In the genomic region with DNA sequence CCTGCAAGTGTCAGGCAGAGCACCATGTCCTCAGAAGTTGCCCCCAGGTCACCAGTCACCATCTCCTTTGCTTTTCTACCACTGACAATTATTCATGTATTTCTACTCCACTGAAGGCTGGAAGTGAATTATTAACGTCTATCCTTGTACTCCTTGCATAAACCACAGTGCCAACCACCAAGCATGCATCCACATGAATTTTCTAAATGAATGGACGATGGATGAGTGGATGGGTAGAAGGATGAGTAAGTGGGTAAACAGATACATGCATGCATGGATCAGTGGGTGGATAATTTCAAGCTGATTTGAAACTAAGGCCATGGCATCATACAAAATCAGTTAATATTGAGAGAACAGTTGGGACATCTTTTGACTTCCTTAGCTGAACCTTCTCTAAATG, we compare ENCODE assay signal across 18 mouse cellular contexts.
"Had no signal": no experiment of that assay in that cellular context is flagged by ENCODE, and none has a peak within 500 bp of the region (broad histone marks: within the 10 kb centered on the region; RNA-seq: fewer than 3 reads in every experiment).

No protein-coding gene starts in this region.

- H3K9me3 ChIP-seq: midbrain, embryonic 10.5 days; midbrain, embryonic 12.5 days; neural tube, embryonic 13.5 days; neural tube, embryonic 15.5 days had no signal

- H3K4me2 ChIP-seq: lung, embryonic 14.5 days; midbrain, embryonic 12.5 days; neural tube, embryonic 13.5 days; neural tube, embryonic 15.5 days had no signal

- H3K9ac ChIP-seq: lung, embryonic 14.5 days; midbrain, embryonic 12.5 days; neural tube, embryonic 13.5 days; neural tube, embryonic 15.5 days had no signal

- H3K36me3 ChIP-seq: midbrain, embryonic 10.5 days; midbrain, embryonic 12.5 days; neural tube, embryonic 13.5 days; neural tube, embryonic 15.5 days had no signal

- H3K27ac ChIP-seq: midbrain, embryonic 10.5 days; midbrain, embryonic 12.5 days; neural tube, embryonic 13.5 days; neural tube, embryonic 15.5 days had no signal

- ATAC-seq: midbrain, embryonic 16.5 days had no signal

- DNase-seq: lung, embryonic 14.5 days; lung, postnatal 10 days; lung, postnatal 4 days; midbrain, embryonic 14.5 days; retina, postnatal 1 day; right cerebral cortex, adult 18-20 months; right cerebral cortex, postnatal 25 days; right cerebral cortex, postnatal 4 days; spleen, adult 18-20 months; thymus, adult 18-20 months; thymus, postnatal 14 days; thymus, postnatal 36 days had no signal

- H3K4me3 ChIP-seq: midbrain, embryonic 10.5 days; midbrain, embryonic 12.5 days; myocyte; neural tube, embryonic 13.5 days; neural tube, embryonic 15.5 days had no signal

- H3K27me3 ChIP-seq: midbrain, embryonic 12.5 days; neural tube, embryonic 13.5 days; neural tube, embryonic 15.5 days had no signal

- H3K4me1 ChIP-seq: midbrain, embryonic 10.5 days; midbrain, embryonic 12.5 days; neural tube, embryonic 13.5 days; neural tube, embryonic 15.5 days had no signal
